Mouse (Mus musculus) megakaryocyte, embryonic 14.5 days (primary cell): ENCODE data around the gene Gm42688. TPM values are rescaled to one million over a fixed set of nuclear protein-coding genes. Genes with fewer than 3 reads are reported as not detected.

Source experiments
- H3K27me3 ChIP-seq: replicated peaks from 2 replicates; pipeline ENCODE3; 2012; ENCODE audit warnings: inconsistent platforms
- H3K36me3 ChIP-seq: replicated peaks from 2 replicates; pipeline ENCODE3; 2012; ENCODE audit warnings: low read length, inconsistent platforms, mixed read lengths
- H3K4me1 ChIP-seq: 2 replicates; pipeline ENCODE4 v1.6.1; 2012; ENCODE audit warnings: inconsistent platforms
- H3K4me3 ChIP-seq: replicated peaks from 2 replicates; pipeline ENCODE3; 2012; ENCODE audit warnings: moderate library complexity, mild to moderate bottlenecking, inconsistent platforms
- H3K9me3 ChIP-seq: 2 replicates; pipeline ENCODE4 v1.6.1; 2012; ENCODE audit warnings: inconsistent platforms
- FLI1 ChIP-seq: IDR thresholded peaks from 2 replicates; pipeline ENCODE4 v1.6.1; 2012; ENCODE audit warnings: low read length, inconsistent platforms, mixed read lengths
- GATA1 ChIP-seq: IDR thresholded peaks from 3 replicates; pipeline ENCODE4 v1.6.1; 2012; ENCODE audit warnings: mixed read lengths, low read length, inconsistent platforms, borderline replicate concordance
- polyA plus RNA-seq: library from polyadenylated mRNA; stranded (reverse); fragments of >175 nt; gene quantifications from 2 replicates; pipeline ENCODE4 v1.2.3, GENCODE M21; 2012; ENCODE audit warnings: low replicate concordance; ENCODE audit not compliant: insufficient read depth

Gm42688 gene
- polyA plus RNA-seq, 1 experiment, result 2.7 TPM

- peaks cover 41% of the 10 kb centered on the region for H3K36me3 ChIP-seq
- no peaks in the 10 kb centered on the region for H3K9me3 ChIP-seq
- TF ChIP-seq FLI1 (no peak), GATA1 (no peak)
- H3K27me3 ChIP-seq, result no peaks in the 10 kb centered on the region
- peaks cover 46% of the 10 kb centered on the region for H3K4me1 ChIP-seq
- H3K4me3 ChIP-seq, result peak overlapping the region; percentile 69
These were observed 1.8 kb downstream of the Gm42688 start for GRCm38 (mm10) chr6:83103130-83103650.

- Histone ChIP-seq H3K27me3 (no peaks in the 10 kb centered on the region), H3K36me3 (peaks cover 41% of the 10 kb centered on the region), H3K4me1 (peaks cover 52% of the 10 kb centered on the region), H3K4me3 (no peak overlapping the region), H3K9me3 (no peaks in the 10 kb centered on the region)
- TF ChIP-seq FLI1, result no peak
- no peak for TF ChIP-seq GATA1
These were observed 2.7 kb downstream of the Gm42688 start for GRCm38 (mm10) chr6:83104158-83104557.

GRCm38 (mm10) chr6:83107566-83108400 is 6.4 kb downstream of the Gm42688 start:
- TF ChIP-seq GATA1 (no peak), FLI1 (no peak)
- Histone ChIP-seq H3K27me3 (no peaks in the 10 kb centered on the region), H3K4me3 (peak overlapping the region; percentile 100), H3K9me3 (no peaks in the 10 kb centered on the region), H3K36me3 (peaks cover 63% of the 10 kb centered on the region), H3K4me1 (peaks cover 62% of the 10 kb centered on the region)

GRCm38 (mm10) chr6:83108762-83109668 is 7.6 kb downstream of the Gm42688 start, which contains the start of gene Mrpl53:
Gene Mrpl53 (plus strand): TSS chr6:83109040.
- peaks cover 52% of the 10 kb centered on the region for H3K36me3 ChIP-seq
- peaks cover 61% of the 10 kb centered on the region for H3K4me1 ChIP-seq
- peak within 1 kb of the TSS; percentile 100 for H3K4me3 ChIP-seq
- no peaks in the 10 kb centered on the region for H3K27me3 ChIP-seq
- H3K9me3 ChIP-seq, result no peaks in the 10 kb centered on the region
- TF ChIP-seq GATA1, result no peak
- TF ChIP-seq FLI1, result peak; percentile 50; the same call in 1 of the 2 replicates

GRCm38 (mm10) chr6:83111510-83112136 is 10.2 kb downstream of the Gm42688 start:
- no peak for TF ChIP-seq FLI1
- no peak for TF ChIP-seq GATA1
- no peaks in the 10 kb centered on the region for H3K9me3 ChIP-seq
- peaks cover 35% of the 10 kb centered on the region for H3K36me3 ChIP-seq
- H3K4me3 ChIP-seq, result no peak overlapping the region
- H3K4me1 ChIP-seq, result peaks cover 80% of the 10 kb centered on the region
- H3K27me3 ChIP-seq, result no peaks in the 10 kb centered on the region

- Histone ChIP-seq H3K4me3 (peak within 1 kb of the TSS; percentile 97), H3K36me3 (peaks cover 59% of the 10 kb centered on the region), H3K27me3 (no peaks in the 10 kb centered on the region), H3K9me3 (no peaks in the 10 kb centered on the region), H3K4me1 (peaks cover 86% of the 10 kb centered on the region)
- TF ChIP-seq GATA1 (no peak), FLI1 (peak; percentile 72; the same call in 1 of the 2 replicates)
These were observed 13.7 kb downstream of the Gm42688 start, which contains the start of gene Mogs for GRCm38 (mm10) chr6:83115011-83115671. Gene Mogs (plus strand): TSS chr6:83115496.

- peaks cover 52% of the 10 kb centered on the region for H3K36me3 ChIP-seq
- peak overlapping the region; percentile 97 for H3K4me3 ChIP-seq
- H3K27me3 ChIP-seq, result no peaks in the 10 kb centered on the region
- TF ChIP-seq GATA1, result no peak
- TF ChIP-seq FLI1, result no peak
- no peaks in the 10 kb centered on the region for H3K9me3 ChIP-seq
- peaks cover 86% of the 10 kb centered on the region for H3K4me1 ChIP-seq
These were observed 14.4 kb downstream of the Gm42688 start for GRCm38 (mm10) chr6:83115682-83116372.

- TF ChIP-seq FLI1, result no peak
- TF ChIP-seq GATA1, result no peak
- Histone ChIP-seq H3K36me3 (peaks cover 45% of the 10 kb centered on the region), H3K4me1 (peaks cover 83% of the 10 kb centered on the region), H3K4me3 (peak overlapping the region; percentile 97), H3K9me3 (no peaks in the 10 kb centered on the region), H3K27me3 (no peaks in the 10 kb centered on the region)
These were observed 15.2 kb downstream of the Gm42688 start for GRCm38 (mm10) chr6:83116373-83117164.
